Mouse (Mus musculus) kidney, postnatal 10 days (tissue): ENCODE data around the gene Calhm1.
"Not testable (repeated sequence)": the region's sequence is repeated elsewhere in the genome, so short reads cannot be mapped to it uniquely, and the experiment has no call there.

Experiments
- DNase-seq: peaks from one replicate; pipeline ENCODE4 v3.0.0; 2021; ENCODE audit warnings: mixed read lengths

Calhm1 gene

DNA sequence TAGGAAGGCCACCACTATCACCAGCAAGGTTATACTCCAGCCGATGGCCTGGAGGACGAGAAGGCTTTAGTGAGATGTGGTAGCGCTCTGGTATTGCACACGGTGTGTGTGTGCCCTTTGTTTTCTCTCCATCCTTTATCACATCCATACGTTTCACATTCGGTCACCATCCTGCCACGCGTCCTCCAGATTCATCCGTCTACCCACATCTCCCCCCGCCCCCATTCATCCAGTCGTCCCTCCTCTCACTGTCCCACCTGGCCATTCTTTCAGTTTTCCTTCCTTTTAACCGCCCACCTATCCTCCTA is 8.0 kb upstream of the Calhm1 start:
- DNase-seq = no peak

DNA sequence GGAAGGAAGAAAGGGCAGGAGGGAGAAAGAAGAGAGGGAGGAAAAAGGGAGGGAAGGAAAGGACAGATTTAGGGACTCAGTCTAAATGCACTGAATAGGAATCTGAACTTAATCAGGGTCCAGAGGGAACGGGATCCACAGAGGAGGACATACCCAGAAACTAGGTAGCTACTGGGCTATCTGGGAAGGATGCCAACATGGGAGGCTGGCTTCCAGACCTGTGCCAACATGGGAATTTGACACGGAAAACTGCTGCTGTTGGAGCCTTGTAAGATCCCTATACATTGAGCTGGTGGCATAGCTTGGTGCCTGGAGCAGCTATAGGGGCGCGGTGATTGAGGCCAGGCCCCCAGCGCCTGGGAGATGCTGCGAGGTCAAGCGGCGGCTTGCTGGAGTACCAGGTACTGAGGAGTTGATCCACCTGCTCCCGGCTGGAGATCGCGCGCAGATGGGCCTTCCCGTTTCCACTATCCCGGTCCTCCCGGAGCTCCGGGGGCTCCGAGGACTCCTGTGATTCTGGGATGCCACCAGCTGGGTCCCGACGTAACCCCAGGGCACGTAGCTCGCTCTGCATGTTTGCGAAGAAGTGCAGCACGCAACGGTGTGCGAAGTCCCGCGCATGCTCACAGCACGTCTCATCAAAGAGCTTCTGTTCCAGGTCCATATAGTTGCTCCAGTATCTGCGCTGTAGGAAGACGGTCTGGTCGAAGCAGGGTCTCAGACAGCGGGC is 7.4 kb upstream of the Calhm1 start:
- no peak for DNase-seq

DNA sequence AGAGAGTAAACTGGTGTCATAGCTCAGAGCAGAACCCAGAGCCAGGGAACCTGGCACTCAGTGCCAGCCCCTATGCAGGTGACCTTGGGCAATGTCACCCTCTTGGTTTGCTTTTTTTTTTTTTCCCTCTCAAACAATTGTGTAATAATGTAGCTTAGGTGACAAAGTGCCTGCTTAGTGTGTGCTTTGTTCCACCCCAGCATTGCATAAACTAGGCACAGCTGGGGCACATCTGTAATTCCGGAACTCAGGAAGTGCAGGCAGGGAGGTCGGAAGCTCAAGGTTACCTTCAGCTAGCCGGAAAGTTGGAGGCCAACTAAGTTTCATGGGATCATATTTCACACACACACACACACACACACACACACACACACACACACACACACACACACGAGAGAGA is 5.8 kb upstream of the Calhm1 start:
- no peak for DNase-seq

- no peak for DNase-seq
Observed at GRCm38 (mm10) chr19:47148267-47148847, 4.3 kb upstream of the Calhm1 start.

- DNase-seq = no peak
Observed at GRCm38 (mm10) chr19:47142438-47142837, 1.6 kb downstream of the Calhm1 start.

GRCm38 (mm10) chr19:47139611-47140010 is 4.4 kb downstream of the Calhm1 start:
- DNase-seq = not testable (repeated sequence)

- peak; percentile 77 for DNase-seq
Observed at GRCm38 (mm10) chr19:47137771-47138421, 6.2 kb downstream of the Calhm1 start, which contains the start of gene Calhm2. Calhm2 (minus strand) TSS chr19:47138294.

- peak; percentile 69 for DNase-seq
Observed at GRCm38 (mm10) chr19:47137051-47137581, 6.9 kb downstream of the Calhm1 start.

- DNase-seq = no peak
Observed at GRCm38 (mm10) chr19:47136170-47136569, 7.9 kb downstream of the Calhm1 start.

DNA sequence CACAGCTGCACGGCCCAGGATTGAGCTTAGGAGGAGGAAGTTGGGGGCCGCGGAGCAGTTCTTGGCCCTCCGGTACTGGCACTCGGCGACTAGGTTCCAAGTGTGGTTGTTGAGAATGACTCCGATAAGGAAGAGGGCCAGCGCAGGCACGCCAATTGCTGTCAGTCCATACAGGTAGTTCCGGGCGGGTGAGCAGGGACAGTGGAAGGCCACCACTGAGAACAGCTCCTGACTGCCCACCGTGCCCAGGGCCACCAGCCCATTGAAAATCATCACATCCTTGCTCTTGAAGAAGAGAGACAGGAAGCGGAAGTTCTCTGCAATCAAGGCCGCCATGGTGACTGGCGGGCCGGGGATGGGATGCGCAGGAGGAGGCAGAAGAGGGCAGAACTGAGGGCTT is 8.5 kb downstream of the Calhm1 start:
- DNase-seq = no peak

GRCm38 (mm10) chr19:47133161-47133560 is 10.9 kb downstream of the Calhm1 start:
- DNase-seq = no peak

- DNase-seq = no peak
Observed at GRCm38 (mm10) chr19:47130551-47131125, 13.4 kb downstream of the Calhm1 start.

GRCm38 (mm10) chr19:47128835-47129234 is 15.2 kb downstream of the Calhm1 start:
- DNase-seq = no peak

DNA sequence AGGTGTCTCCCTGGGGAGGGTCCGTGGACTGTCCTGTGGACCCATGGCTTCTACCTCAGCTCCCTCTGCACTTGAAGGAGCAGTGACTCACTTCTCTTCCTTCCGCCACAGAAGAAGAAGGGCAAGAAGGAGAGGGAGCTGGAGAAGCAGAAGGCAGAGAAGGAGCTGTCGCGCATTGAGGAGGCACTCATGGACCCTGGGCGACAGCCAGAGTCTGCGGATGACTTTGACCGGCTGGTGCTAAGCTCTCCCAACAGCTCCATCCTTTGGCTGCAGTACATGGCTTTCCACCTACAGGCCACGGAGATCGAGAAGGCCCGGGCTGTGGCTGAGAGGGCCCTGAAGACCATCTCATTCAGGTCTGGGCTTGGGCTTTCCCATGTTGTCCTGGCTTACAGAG is 15.9 kb downstream of the Calhm1 start:
- no peak for DNase-seq

DNA sequence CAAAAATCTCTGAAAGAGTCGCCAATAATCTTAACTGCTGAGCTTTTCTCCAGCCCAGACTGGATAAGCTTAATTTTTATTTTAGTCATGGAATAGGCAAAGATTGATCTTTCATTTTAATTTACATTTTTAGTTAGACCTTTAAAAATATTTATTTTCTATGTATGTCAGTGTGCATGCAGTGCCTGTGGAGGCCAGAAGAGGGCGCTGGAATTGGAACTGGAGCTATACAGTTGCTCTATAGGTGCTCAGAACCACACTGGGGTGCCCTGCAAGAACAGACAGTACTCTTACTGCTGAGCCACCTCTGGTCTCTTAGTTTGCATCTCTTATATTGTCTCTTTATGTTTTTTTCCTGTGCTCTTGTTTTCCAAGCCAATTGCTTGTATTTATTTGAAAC is 21.3 kb downstream of the Calhm1 start:
- DNase-seq = peak; percentile 67

GRCm38 (mm10) chr19:47121054-47121453 is 23.0 kb downstream of the Calhm1 start:
- peak; percentile 36 for DNase-seq

GRCm38 (mm10) chr19:47118634-47119033 is 25.4 kb downstream of the Calhm1 start:
- no peak for DNase-seq

- DNase-seq = no peak
Observed at GRCm38 (mm10) chr19:47104641-47105271, 39.3 kb downstream of the Calhm1 start.

- no peak for DNase-seq
Observed at GRCm38 (mm10) chr19:47101080-47101479, 43.0 kb downstream of the Calhm1 start.
